Mouse (Mus musculus): ENCODE data around the gene Ms4a18.

Gene Ms4a18

DNA sequence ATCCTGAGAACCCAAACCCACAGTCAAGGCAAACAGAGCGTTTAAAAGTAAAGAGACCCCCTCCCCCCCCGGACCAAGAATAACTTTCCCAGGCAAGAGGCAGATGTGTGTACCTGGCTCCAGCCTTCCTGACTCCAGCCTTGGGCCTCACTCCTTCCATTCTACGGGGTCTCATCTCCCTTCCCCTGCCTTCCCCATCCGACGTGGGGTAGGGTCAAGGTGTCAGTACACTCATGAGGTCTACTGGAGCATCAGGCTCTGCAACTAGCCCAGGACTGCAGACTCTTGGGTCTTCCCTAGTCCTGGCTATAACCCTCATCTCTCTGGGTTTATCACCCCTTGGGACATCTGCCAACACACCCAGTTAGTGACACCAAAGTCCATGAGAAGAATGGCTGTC lies 37.6 kb downstream of the Ms4a18 start:
- no peak for DNase-seq

DNA sequence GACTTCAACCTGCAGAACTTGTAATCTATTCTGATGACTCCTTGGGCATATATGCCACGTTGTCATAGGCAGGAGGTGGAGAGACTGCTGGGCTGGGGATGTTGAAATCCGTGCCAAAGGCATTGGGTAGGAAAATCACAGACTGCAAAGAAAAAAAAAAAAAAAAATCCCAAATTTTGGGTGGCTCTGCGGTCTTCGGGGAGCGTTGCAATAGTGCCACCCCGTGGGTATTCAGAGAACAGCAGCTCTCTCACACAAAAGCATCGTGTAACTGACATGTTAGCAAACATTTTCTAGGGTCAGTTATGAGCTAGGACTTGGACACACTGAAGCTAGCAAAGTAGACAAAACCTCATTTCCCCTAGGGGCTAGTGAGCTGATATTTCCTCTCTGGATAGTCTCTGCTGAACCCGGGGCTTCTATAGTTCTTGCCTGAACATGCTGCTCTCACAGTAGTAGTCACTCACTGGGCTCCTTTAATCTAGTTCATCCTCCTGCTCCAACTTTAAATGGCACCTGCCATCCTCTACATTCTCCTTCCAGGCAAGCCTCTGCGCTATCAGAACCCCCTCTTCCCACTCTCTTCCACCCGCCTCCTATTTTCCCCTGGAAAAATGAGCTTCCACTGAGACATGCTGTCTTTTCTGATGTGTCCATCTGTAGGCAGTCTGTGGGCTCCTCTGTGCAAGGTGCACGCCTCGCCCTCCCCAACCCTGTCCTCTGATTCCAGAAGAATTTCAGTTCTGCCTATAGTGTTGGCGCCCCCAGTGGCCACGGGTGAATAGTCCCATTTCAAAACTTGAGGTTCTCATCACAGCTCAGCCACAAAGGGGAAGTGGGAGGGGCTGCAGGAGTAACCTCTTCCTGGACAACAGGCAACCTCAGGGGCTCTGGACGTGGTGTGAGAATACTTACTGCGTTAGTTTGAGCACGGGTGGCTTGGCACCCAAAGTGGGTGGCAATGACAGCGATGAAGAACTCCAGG lies 38.4 kb downstream of the Ms4a18 start:
- peak; percentile 94 for DNase-seq

DNA sequence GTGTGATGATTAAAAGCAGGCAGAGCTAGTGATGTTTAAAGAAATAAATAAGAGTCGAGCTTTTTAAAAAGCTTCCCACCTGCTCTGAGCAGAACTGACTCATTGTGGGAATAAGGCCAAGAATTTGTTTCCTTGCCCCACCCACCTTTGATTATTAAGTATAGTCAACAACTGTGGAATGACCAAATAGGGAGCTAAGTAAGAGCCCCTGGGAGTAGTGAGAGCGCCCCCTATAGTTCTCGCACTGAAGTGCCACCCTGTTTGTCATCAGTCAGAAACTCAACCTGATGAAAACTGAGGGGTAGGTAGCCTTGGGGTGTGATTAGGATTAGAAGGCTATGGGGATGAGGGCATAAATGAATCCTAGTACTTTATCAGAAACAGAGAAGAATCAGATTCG lies 41.5 kb downstream of the Ms4a18 start:
- peak; percentile 19 for DNase-seq

DNA sequence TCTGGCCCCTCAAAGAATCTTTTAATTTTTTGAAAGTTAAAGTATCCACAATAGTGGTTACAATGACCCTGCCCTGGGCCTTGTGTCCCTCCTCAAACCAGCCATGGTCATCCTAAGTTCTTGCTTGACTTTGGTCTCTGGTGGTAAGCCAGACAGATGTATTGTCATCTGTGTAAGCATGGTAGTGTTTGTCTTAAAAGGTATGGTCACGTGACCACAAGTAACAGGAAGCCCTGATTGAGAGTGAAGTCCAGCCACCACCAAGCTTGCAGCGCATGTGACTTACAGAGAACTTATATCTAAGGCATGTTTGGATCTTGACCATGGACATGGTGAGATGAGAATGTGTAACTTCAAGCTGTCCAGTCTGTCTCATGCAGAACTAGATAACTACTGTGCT lies 42.6 kb downstream of the Ms4a18 start:
- DNase-seq, result no peak

DNA sequence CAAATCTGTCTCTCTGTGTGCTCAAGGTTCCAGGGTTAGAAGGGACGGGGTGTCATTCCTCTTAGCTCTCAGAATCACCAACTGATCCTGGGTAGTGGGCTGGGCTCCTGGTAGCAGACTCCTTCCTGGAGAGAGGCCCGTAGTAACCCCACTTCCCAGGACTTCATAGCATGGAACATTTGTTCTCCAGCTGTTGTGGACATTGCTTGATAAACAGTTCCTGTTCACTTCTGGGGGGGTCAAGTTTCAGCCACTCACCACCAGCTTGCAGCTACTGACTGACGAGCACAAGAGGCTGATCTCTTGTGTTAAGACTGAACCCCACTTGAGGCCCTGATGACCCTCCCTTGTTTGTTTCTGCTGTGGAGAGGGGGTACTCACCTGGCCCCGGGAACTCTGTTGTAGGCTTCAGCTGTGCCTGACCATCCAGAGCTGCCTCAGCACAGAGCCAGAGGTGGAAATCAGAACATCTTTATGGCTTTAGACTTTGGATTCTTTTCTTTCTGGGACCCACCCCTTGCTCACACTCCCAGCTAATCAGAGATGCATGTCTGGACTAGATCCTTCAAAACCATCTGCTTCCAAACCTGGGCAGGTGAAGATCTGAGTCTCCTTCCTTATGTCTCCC lies 43.5 kb downstream of the Ms4a18 start, which contains the start of gene Ms4a10:
Ms4a10 (minus strand) TSS at position 433 of the 628 bp plus-strand sequence.
- DNase-seq, result no peak

DNA sequence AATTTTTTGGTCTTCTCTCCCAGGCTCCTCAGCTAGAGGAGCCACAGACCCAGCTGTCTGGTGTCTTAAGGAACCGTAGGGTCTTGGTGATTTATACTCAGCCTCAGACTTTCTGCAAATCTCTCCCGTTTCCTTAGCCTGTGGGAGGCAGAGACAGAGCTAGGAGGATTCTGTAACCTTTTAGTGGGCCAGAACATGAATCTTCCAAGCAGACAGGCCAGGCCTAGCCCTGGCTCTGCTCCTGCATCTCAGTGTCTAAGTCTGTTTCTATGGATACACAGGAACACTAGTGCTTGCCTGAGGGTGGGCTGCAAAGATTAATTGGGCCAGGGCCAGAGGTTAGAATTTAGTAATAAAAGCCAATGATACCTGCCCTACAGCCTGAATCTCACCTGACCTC lies 44.6 kb downstream of the Ms4a18 start:
- no peak for DNase-seq

DNA sequence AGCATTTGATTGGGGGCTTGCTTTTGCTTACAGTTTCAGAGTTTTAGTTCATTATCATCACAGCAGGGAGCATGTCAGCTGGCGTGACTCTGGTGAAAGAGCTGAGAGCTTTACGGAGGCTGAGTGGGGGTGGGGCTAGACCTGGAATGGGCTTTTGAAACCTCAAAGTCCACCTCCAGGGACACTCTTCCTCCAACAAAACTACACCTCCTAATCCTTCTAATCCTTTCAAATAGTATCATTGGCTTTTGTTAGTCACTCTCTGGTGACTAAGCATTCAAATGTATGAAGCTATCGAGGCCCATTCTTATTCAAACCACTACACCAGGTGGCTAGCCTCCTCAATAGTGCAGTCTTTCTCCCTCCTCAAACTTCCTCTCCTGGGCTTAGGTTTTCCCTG lies 45.2 kb downstream of the Ms4a18 start:
- DNase-seq, result no peak

DNA sequence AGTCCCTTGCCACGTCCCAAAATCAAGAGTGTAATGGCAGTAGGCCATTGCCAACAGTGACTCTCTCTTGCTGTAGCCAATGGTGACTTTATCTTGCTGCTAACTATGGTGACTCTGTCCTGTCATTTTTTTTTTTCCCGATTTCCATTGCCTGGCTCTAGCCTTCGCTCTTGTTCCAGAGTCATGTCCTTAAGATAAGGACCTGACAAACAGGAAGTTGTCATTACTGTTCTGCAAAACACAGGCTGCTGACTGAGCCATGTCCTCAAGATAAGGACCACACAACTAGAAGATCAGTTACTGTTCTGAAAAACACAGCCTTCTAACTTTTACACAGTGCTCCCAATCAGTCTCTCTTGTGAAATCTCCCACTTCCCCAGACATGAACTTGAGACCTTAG lies 47.4 kb downstream of the Ms4a18 start:
- no peak for DNase-seq

DNA sequence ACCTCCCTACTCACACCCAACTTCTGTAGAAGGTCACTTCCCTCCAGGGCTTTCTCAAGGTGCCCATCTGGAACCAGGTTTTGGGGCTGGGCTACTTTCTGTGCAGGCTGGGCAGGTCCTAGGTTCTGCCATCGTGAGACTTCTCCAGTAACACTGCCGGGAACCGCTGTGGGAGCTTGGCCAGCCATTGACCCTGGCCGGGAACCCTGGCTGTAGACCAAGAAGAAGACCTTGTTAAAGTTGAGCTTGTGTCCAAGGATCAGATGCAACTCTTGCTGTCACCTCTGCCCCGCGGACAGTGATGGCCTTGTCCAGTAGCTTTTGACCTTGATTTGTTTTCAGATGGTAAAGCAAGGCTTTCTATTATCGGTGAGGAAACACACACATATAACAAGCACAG lies 49.3 kb downstream of the Ms4a18 start:
- no peak for DNase-seq

DNA sequence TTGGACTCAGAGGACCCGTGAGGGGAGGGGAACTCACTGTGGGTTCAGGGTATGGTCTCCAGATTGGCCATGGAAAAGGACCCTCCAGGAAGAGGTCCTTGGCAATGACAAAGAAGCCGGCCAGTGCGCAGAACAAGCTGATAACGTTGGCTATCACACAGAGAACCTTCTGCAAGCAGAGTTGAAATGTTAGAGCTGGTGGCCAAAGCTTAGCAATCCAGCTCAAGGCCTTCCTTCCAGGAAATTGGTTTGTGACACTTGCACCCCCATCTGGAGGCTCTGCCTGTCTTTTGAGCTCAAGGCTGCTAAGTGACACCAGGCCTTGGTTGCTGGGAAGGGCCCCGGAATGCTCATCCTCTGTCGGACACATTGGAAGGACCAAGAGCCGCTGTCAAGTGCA lies 52.1 kb downstream of the Ms4a18 start:
- no peak for DNase-seq

DNA sequence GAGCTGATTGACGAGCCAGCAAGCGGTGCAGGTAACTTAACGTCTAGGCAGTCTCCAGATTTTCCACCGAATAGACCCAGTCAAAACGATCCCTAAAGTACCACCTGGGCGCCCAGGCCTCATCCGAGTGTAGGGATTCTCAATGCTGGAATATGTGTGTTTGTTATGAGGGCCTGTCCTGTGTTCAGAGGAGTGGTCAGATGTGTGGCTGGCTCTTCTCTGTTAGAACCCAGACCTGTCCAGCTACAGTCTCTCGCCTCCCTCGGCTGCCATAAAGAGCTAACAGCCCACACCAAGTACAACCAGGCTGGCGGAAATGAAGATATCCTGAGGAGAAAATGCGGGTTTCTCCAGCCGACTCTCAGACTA lies 57.9 kb downstream of the Ms4a18 start:
- no peak for DNase-seq

DNA sequence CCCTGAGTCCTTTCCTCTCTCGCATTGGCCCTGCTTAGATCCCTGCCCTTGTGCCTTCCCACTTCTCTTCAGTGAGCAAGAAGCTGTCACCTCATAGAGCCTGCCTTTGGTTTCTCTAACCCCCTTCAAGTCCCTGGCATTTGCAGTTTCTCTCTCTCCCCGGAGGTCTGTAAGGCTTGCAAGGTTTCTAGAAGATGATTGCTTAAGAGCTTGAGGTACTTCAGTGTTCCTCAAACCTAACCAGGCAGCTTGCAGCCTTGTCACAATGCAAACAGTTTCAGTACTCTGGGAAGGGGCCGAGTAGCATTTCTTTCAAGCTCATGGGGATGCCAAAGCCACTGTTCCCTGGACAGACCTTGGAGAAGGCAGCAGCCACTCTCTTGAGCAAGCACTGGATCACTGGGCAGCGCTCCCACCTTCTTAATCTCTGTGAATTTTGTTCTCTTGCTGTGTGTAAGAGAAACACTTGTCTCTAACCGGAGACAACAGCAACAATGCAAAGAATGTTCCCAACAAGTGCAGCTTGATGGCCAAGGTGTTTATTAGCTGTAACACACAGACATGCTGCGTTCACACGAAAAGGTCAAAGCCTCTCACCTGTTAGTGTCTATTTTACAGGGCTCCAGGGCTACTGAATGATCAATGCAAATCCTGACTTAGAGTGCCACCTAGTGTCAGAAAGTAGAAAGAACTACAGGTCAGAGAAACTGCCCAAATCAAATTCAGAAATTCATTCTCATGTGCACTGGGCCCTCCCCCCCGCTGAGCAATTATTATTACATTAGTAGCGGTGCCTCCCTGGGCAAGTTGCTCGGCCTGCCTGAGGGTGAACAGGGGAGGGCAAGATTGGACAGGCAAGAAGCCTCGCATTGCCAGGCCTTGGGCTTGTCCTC lies 58.5 kb downstream of the Ms4a18 start:
- peak; percentile 34 for DNase-seq

DNA sequence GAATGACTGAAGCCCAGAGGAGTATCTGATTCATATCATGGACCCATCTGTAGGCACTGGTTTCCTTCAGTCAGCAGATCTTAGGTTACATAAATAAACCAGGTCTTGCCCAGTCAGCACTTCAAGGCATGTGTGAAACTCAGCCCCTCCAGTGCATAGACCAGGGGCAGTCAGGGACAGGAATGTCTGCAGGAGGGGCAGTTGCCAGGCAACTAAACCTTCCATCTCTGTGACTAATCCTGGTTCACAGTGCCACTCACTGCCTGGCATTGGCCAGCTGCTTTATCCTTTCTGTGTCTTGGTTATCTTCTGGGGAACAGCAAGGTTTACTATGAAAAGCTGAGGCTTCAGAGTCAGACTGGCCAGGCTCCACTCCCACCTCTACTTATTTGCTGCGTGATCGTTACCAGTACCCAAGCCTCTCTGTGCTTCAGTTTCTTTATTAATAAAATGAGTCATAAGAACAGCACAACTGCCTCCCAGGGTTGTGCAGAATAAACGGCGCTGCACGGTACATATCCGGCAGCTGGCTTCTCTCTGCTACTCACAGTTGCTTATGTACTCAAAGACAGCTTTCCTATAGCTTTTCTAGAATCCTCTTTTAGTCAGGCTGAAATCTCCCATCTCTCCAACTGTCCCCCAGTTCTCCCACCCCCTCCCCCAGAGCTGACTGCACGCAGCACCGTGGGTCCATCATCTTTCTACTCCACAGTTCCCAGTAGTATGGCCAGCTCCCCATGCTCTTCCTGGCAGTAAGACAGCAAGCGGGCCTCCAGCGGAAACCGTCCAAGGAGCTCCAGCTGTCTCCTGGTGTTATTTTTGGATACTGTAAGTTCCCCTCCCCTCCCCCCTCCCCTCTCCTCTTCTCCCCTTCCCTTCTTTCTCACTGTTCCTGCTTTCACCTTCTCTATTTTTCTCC lies 65.6 kb downstream of the Ms4a18 start:
- no peak for DNase-seq

DNA sequence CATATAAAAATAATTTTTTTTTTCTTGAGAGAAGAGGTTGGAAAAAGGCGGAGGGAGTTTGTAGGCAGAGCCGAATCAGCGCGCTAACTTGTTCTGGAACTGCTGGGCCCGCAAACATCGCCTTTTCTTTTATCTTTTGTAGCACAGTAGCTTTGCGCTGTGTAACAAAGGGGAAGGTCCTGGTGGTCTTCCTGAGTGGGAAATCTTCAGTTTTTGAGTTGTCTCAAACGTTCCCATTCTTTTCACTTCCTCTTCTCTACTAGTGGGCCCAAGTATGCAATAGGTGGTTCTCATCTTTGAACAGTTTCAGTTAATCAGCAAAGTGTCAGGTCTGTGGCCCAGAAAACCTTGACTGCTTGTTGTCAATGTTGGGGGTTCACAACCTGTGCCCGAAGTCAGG lies 68.3 kb downstream of the Ms4a18 start:
- DNase-seq, result no peak

DNA sequence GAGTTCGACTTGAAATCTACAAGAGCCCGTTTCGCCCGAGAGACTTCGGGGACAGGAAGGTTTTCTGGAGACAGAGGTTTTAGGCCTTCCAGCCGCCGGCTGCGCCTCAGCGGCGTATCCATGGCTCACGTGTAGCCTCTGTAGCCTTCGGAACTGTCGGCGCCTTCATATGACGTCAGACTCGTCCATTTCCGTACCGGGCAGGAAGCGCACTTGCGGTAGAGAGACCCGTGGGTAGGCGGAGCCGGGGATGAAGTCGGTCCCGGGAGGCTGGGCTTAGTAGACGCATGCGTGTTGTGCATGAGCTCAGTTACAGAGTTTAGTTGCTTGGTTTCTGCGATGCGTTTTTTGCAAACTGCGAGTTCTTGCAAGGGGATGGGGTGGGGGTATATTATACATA lies 68.7 kb downstream of the Ms4a18 start, which contains the start of gene Ccdc86:
Ccdc86 (minus strand) TSS at position 155 of the 400 bp plus-strand sequence.
- peak; percentile 94 for DNase-seq

DNA sequence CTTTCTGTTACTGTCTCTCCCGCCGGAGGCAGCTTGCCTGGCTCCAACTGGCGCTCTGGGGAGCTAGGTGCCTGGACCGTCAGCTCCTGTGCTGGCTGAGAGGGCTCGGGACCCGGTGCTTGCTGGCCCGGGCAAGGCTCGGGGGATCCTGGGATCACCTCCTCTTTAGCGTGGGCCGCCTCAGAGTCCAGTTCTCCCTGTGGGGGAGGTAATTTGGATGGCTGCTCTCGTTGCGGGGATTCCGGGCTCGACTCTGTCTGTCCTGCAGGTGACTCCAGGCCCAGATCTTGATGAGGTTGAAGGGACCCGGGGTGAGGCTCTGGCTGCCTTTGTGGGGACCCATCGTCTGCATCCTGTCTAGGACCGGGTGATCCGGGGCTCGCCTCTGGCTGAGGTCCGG lies 69.4 kb downstream of the Ms4a18 start:
- DNase-seq, result peak; percentile 12

DNA sequence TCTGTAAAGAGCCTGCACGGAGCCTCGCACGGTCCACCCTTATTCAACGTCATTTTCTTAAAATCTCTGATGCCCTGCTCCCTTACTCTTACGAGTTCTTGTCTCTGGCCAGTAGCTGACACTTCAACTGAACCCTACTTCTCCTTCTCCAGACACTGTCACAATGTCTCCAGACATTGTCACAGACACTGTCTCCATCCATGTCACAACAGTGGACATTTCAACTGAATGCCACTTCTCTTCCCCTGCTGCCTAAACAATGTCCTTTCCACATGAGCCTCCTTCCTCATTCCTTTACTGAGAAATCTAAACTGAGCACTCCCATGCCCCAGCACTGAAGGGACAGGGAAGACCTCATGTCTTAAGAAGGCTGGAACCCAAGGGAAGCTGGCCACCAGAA lies 70.6 kb downstream of the Ms4a18 start:
- no peak for DNase-seq

Data from thymus, postnatal 25 days (tissue).